Mouse (Mus musculus) brain, embryonic 14.5 days (tissue): ENCODE measurements around the gene Zfp786.

ENCODE experiments used
- CTCF ChIP-seq: fragments of 200-500 bp; IDR thresholded peaks from 2 replicates; pipeline ENCODE4 v1.5.1; 2012; ENCODE audit warnings: inconsistent platforms, mild to moderate bottlenecking, moderate library complexity, borderline replicate concordance; ENCODE audit not compliant: insufficient read depth, insufficient read length; ENCODE audit errors: extremely low read depth
- POLR2A ChIP-seq: fragments of 200-500 bp; IDR thresholded peaks from 2 replicates; pipeline ENCODE4 v1.6.1; 2012; ENCODE audit warnings: mild to moderate bottlenecking, inconsistent platforms, borderline replicate concordance; ENCODE audit not compliant: poor library complexity, insufficient read depth, insufficient read length, severe bottlenecking; ENCODE audit errors: extremely low read depth

GRCm38 (mm10) chr6:47872266-47872665 lies 41.6 kb upstream of the Zfp786 start:
- TF ChIP-seq POLR2A = no peak
- TF ChIP-seq CTCF = no peak
